Mouse (Mus musculus) cerebellum, postnatal 4 days (tissue): ENCODE measurements around the gene Rhox3f.
"Not testable (repeated sequence)": the region's sequence is repeated elsewhere in the genome, so short reads cannot be mapped to it uniquely, and the experiment has no call there.

Experiments used
- DNase-seq, 2 experiments: peaks; one replicate each; pipeline ENCODE4 v3.0.0; 2022; ENCODE audit warnings: low spot score in 2 of 2, mixed read lengths in 1 of 2

Rhox3f gene

DNA sequence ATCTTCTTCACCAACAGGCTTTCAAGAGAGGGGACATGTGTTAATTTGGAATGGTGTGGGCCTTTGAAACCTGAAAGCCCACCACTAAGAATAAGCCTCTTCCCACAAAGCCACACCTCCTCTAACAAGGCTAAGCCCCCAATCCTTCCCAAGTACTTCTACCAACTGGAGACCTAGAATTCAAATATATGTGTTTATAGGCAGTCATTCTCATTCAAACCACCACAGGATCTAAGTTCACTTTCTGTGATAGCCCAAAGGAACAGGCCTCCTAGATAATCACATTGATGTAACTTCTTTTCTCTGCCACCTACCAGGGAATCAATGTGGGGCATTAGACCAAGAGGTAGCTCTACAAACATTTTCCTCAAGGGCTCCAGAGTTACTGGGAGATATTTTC, at the start of gene Rhox3f:
Gene Rhox3f (plus strand): TSS at position 301 of the 400 bp plus-strand sequence.
- not testable (repeated sequence) for DNase-seq

DNA sequence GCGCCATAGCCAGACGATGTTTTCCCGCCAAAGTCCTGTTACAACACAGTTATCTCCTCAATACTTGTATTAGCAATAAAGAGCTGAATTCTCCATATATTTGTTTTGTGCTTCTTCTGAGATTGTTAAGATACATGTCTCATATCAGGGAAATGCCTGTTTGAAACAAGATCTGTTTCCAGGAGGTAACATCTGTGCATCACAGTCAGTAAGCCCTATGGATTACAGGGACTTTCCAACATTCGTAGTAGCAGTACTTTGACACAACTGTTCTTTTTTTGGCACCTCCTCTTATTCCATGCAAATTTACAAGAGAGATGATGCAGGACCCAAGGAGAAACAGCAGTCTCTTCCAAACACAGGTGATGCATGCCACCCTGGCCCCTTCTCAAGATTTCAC, 39.1 kb upstream of the Rhox3f start, which contains the start of gene Rhox3e:
Gene Rhox3e (plus strand): TSS at position 301 of the 400 bp plus-strand sequence.
- not testable (repeated sequence) for DNase-seq

DNA sequence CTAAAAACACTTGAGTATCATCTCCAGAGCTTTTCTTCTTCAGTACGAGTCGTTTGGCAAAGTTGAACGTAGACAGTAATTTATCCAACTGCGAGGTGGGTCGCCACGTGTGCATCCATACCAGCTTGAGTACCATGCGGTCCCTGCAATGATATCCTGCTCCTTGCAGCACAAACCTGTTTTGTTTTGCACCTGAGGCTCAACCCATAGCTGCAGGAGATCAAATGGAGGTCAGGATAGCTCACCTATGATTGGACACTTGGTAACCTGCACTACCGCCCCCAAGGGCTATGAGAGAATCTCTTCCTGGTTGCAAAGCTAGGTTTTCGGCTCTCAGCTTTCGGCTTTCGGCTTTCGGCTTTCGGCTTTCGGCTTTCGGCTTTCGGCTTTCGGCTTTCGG, 23.7 kb upstream of the Rhox3f start, which contains the start of gene Rhox4e:
Gene Rhox4e (plus strand): TSS at position 301 of the 400 bp plus-strand sequence.
- DNase-seq, result not testable (repeated sequence)

DNA sequence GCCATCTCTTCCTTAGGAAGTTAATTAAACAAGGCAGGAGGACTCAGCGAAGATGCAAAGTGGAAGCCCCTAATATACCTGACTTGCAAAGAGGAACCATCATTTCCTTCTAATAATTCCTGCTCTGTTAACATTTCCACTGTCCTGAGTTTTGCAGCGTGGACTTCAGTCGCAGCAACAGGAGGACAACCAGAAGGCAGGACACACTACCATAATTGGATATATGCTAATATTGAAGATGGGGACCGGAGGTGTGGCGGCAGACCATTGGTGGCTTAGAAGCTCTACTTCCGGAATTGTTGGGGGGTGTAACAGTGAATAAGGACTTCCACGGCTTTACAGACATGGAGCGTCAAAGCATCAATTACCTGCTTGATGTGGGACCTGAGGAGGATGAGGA, 9.7 kb upstream of the Rhox3f start, which contains the start of gene Rhox2f:
Gene Rhox2f (plus strand): TSS at position 301 of the 400 bp plus-strand sequence.
- not testable (repeated sequence) for DNase-seq

DNA sequence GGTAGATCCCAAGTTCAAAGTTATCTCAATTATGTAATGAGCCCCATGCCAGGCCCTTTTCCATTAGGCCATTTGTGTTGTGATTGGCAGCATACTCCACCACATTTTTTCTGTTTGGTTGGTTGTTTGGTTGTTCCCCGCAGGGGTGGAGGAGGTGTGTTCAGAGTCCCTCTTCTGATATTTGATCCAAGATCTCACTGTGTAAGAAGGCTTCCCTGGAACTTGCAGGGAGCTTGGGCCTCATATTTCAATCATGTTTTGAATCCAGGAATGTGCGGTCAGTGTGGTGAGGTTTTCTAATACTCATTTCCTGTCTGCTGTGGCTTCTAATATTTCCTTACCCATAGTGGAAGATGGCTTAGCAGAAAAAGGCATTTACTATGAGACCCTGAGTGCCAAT, 8.2 kb upstream of the Rhox3f start:
- not testable (repeated sequence) for DNase-seq

DNA sequence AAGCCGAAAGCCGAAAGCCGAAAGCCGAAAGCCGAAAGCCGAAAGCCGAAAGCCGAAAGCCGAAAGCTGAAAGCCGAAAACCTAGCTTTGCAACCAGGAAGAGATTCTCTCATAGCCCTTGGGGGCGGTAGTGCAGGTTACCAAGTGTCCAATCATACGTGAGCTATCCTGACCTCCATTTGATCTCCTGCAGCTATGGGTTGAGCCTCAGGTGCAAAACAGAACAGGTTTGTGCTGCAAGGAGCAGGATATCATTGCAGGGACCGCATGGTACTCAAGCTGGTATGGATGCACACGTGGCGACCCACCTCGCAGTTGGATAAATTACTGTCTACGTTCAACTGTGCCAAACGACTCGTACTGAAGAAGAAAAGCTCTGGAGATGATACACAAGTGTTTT, 26.8 kb downstream of the Rhox3f start, which contains the start of gene Rhox4f:
Gene Rhox4f (minus strand): TSS at position 101 of the 400 bp plus-strand sequence.
- DNase-seq, result not testable (repeated sequence)

DNA sequence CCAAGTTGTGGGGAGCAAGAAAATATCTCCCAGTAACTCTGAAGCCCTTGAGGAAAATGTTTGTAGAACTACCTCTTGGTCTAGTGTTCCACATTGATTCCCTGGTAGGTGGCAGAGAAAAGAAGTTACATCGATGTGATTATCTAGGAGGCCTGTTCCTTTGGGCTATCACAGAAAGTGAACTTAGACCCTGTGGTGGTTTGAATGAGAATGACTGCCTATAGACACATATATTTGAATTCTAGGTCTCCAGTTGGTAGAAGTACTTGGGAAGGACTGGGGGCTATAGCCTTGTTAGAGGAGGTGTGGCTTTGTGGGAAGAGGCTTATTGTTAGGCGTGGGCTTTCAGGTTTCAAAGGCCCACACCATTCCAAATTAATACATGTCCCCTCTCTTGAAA, 47.7 kb downstream of the Rhox3f start, which contains the start of gene Rhox3g:
Gene Rhox3g (minus strand): TSS at position 101 of the 400 bp plus-strand sequence.
- DNase-seq, result not testable (repeated sequence)
